Mouse (Mus musculus) splenic B cell, adult 2 months (primary cell): ENCODE measurements around the gene Pdcd1.
"Not testable (repeated sequence)": the region's sequence is repeated elsewhere in the genome, so short reads cannot be mapped to it uniquely, and the experiment has no call there.

Experiments
- DNase-seq: peaks from one replicate; pipeline ENCODE4 v3.0.0-alpha.2; 2011; ENCODE audit warnings: low read depth, low spot score
- H3K27me3 ChIP-seq: 2 replicates; pipeline ENCODE4 v1.6.1; 2012; ENCODE audit warnings: mild to moderate bottlenecking, low read length, moderate library complexity, mixed read lengths; ENCODE audit not compliant: control insufficient read depth, poor library complexity, insufficient read depth, severe bottlenecking
- H3K36me3 ChIP-seq: 2 replicates; pipeline ENCODE4 v1.6.1; 2012; ENCODE audit warnings: mild to moderate bottlenecking, low read length, moderate library complexity, mixed read lengths; ENCODE audit not compliant: control insufficient read depth, poor library complexity, insufficient read depth, severe bottlenecking

Pdcd1 gene

DNA sequence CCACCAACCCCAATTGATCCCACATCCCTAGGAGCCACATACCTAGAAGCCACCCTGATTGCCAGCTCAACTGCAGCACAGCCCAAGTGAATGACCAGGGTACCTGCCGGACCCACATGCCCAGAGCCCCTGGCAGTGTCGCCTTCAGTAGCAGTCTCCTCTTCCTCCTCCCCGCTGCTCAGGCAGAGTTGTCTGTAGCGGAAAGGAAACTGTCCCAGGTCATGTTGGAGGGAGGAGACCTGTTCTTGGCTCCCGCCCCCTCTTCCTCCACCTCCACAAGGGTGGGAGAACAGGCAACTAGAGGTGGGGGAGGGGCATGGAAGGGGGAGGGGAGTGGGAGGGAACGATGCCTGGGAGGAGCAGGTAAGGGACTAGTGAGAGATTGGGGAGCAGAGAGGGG, at the start of gene Pdcd1:
Pdcd1 (minus strand) TSS at position 181 of the 400 bp plus-strand sequence.
- no peaks in the 10 kb centered on the region for H3K36me3 ChIP-seq
- H3K27me3 ChIP-seq = no peaks in the 10 kb centered on the region
- no peak for DNase-seq

DNA sequence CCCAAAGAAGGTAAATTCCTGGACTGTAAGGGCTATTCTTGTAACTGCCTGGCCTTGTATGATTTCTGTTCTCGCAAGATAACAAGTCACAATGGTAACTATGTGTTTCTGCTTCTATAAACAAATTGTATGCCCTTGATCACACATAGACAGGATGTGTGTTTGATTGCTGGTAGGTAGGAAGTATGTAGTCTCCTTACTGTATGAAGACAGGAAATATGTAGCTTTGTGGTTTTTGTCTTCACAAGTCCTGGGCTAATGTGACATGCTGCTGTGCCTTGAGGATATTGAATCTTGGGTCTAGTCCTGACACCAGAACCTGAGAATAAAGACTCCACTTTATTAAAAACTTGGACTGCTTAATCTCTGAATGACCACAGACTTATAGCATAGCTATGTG, 39.4 kb upstream of the Pdcd1 start:
- no peak for DNase-seq
- Histone ChIP-seq H3K27me3 (no peaks in the 10 kb centered on the region), H3K36me3 (no peaks in the 10 kb centered on the region)

DNA sequence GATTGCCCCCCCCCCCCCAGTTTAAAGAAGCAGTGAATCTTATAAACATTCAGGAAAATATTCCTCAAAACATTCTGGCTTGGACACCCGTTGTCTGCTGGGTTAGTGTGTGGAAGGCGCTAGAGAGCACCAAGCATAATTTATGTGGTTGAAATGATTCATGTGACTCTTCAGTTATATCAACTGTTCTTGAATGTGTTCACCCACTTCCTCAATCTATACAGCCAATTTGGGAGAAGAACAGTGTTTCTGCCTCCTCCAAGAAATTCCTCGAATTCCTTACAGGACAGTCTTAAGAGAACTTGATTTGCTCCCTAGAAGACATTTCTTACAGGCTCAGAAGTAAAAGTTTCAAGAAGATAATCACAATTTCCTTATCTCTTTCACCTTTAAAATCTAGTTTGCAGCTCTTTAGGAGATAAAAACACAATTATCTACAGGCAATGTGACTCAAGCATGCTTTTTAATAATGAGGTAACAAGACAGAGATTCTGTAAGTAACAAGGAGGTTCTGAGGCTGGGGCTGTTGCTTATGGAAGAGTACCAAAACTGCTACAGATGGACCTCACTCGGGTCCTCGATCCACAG, 34.1 kb upstream of the Pdcd1 start:
- DNase-seq = no peak
- no peaks in the 10 kb centered on the region for H3K36me3 ChIP-seq
- H3K27me3 ChIP-seq = no peaks in the 10 kb centered on the region

DNA sequence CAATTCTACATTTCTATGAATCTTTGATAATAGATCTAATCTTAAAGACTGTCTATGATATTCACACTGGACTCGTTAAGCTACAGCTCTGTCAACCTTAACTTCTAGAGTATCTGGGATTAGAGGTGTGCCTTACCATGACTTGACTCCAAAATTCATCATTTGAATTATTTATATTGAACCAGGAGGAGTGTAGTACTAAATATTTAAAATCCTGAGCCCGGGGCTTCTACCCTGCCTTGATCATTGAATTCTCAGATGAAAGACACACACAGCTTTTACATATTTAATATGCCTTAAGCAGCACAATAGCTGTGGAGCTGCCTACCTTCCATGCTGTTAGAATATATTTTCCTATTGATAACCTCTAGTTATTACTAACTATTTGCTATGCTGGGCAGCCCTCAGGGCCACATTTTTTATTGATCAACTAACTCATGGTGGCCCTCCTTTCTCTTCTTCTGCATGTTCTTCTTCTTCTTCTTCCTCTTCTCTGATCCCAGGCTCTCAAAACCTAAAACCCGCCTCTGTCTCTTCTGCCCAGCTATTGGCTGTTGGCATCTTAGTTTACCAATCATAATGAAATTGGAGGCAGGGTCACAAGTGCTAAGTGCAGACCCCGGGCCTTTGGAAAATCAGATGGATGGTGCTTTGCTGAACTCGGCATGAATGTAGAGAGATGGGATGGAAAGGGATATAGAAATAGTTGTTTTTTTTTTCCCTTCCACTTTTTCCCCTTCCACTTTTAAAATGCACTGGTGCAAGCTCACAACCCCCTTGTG, 33.2 kb upstream of the Pdcd1 start:
- no peak for DNase-seq
- H3K36me3 ChIP-seq = no peaks in the 10 kb centered on the region

DNA sequence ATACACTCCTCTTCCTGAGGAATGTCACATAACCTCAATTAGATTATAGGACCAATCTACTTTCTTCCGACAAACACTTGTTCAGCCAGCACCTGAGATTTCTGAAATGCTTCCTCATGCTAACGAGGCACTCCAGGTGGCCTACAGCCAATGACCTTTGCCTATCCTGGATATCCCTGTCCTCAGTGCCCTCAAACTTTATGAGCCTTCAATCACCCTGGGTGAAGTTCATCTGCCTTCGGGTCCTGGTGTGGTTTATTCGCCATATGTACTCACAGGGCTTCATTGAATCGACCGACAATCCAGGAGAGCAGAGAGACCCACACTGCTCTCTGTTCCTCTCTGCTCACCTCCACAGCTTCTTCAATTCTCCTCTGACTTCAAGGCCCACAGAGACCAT, 29.4 kb upstream of the Pdcd1 start:
- Histone ChIP-seq H3K27me3 (no peaks in the 10 kb centered on the region), H3K36me3 (no peaks in the 10 kb centered on the region)
- no peak for DNase-seq

More for the DNA sequence above, 33.2 kb upstream of the Pdcd1 start:
- no peaks in the 10 kb centered on the region for H3K27me3 ChIP-seq

DNA sequence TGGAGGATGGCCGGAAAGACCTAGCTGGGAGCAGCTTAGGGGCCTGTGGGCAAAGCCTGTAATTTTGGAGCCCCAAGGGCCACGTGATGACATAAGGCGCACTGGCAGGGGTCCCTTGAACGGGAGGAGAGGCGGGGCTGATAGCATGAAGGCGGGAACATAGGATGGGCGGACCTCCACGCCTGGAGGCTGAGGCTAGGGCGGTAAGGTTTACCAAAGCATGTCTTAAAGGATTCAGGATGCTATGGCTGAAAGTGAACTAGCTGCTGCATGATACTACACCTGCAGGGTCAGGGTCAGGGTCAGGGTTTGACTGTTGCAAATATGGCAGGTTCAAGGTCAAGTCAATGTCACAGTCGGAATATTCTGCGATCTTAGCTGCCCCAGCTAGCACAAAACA, 28.8 kb upstream of the Pdcd1 start:
- DNase-seq = no peak
- no peaks in the 10 kb centered on the region for H3K27me3 ChIP-seq
- no peaks in the 10 kb centered on the region for H3K36me3 ChIP-seq

DNA sequence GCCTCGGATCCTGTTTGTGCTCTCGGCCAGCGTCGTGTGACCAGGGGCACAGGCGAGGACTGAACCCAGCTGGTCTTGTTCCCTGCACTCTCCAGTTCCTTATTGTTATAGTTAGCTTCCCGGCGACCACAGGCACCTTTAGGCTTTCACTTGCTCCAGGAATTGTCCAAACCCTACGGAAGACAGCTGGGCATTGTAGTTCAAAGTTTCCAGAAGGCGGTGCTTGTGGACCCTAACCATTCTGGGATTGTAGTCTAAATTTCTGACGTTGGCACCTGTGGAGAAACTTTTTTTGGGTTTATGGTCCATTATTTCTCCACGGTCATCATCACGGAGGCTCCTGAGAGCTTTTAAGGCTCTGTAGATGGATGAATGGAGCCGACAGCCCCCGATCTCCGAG, 28.4 kb upstream of the Pdcd1 start:
- no peak for DNase-seq

DNA sequence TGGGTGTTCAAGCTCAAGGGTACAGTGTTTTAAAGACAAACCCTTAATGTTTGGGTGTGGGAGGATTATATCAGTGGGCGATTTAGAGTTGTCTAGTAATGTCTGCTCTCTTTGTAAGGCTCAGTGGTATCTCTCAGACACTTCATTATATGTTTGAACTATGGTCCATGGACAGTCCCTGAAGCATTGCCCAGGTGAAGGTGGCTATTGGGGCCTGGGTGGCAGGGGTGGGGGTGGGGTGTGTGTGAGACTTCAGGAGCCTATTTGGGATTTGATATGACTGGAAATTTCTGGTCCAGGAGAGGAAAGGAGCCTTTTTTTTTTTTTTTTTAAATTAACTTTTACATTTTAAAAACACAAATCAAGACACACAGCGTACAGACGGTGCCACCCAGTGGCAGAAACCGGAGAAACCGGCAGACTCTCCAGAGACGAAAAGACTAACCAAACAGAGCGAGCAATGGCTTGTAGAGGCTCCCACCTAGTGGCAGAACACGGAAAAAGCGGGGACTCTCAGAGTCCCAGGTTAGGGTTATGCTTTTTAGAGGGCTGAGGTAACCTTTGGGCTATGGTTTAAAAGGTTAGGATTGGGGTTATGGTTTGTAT, 26.6 kb upstream of the Pdcd1 start:
- Histone ChIP-seq H3K36me3 (no peaks in the 10 kb centered on the region), H3K27me3 (no peaks in the 10 kb centered on the region; the same call in 1 of the 2 replicates)
- DNase-seq = peak; percentile 82

More for the DNA sequence above, 28.4 kb upstream of the Pdcd1 start:
- Histone ChIP-seq H3K36me3 (no peaks in the 10 kb centered on the region), H3K27me3 (no peaks in the 10 kb centered on the region)

DNA sequence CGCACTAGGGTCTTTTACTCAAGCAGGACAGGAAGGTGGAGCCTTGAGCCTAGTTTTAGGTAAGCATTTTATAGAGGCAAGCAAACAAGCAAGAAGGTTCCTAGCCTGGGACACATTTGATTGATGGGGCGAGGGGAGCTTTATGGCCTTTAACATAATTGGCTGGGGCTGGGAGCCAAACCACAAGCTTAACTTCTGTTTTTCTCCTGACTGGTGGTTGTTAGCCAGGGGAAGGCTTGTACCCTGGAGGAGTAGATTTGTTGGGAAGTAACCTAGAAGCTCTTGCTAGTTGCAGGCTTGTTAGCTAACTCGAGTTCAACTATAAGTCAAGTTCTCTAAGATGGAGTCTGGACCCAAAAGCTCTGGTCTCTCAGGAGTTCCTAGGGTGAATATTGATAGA, 26.0 kb upstream of the Pdcd1 start:
- Histone ChIP-seq H3K36me3 (no peaks in the 10 kb centered on the region), H3K27me3 (no peaks in the 10 kb centered on the region; the same call in 1 of the 2 replicates)
- no peak for DNase-seq

DNA sequence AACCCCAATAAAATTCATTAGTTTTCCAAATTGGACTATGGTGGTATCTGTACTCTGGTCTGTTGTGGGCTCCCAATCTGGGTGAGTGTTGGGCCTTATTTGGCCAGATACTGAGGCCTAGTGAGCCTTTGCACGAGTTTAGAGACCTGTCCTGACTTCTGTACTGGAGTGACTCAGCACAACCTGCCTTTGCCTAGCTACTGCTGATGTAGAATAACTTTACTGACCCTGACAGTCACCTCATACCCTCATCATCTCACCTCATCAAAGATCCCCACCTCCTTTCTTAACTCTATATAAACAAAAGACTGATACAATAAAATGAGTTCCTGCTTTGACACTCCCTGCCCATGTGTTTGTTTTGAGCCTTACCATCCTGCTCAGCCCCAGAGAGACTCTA, 24.3 kb upstream of the Pdcd1 start:
- no peaks in the 10 kb centered on the region; the same call in 1 of the 2 replicates for H3K27me3 ChIP-seq
- no peaks in the 10 kb centered on the region for H3K36me3 ChIP-seq
- no peak for DNase-seq

DNA sequence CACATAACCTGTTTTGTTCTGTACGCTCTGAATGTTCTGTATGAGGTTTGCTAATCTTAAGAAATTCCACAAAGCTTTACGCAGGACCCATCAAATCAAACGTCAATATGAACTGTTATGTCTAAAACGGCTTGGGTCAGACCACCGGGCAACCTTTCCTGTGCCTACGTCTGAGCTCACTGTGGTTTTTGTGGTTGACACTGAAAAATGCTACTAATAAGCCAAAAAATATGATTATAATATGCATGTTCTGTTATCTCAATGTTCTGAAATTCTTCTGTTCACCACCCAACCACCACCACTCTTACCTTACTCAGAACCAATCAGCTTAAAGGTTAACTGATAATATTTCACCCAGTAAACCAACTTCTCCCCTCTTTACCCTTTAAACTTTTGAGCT, 22.4 kb upstream of the Pdcd1 start:
- DNase-seq = no peak
- Histone ChIP-seq H3K36me3 (no peaks in the 10 kb centered on the region), H3K27me3 (no peaks in the 10 kb centered on the region; the same call in 1 of the 2 replicates)

DNA sequence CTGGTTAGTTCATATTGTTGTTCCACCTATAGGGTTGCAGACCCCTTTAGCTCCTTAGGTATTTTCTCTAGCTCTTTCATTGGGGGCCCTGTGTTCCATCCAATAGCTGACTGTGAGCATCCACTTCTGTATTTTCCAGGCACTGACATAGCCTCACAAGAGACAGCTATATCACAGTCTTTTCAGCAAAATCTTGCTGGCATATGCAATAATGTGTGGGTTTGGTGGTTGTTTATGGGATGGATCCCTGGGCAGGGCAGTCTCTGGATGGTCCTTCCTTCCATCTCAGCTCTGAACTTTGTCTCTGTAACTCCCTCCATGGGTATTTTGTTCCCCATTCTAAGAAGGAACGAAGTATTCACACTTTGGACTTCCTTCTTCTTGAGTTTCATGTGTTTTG, 5.9 kb upstream of the Pdcd1 start:
- not testable (repeated sequence) for H3K36me3 ChIP-seq, DNase-seq, H3K27me3 ChIP-seq

DNA sequence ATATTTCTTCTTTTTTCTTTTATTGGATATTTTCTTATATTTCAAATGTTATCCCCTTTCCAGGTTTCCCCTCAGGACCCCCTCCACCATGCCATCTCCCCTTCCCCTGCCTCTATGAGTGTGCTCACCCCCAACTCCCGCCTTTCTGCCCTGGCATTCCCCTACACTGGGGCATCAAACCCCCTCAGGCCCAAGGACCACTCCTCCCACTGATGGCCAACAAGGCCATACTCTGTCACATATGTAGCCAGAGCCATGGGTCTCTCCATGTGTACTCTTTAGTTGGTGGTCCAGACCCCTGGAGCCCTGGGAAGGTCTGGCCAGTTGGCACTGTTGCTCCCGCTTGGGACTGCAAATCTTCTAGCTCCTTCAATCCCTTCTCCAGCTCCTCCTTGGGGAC, 5.0 kb upstream of the Pdcd1 start:
- H3K27me3 ChIP-seq = no peaks in the 10 kb centered on the region
- no peaks in the 10 kb centered on the region for H3K36me3 ChIP-seq
- DNase-seq = no peak

DNA sequence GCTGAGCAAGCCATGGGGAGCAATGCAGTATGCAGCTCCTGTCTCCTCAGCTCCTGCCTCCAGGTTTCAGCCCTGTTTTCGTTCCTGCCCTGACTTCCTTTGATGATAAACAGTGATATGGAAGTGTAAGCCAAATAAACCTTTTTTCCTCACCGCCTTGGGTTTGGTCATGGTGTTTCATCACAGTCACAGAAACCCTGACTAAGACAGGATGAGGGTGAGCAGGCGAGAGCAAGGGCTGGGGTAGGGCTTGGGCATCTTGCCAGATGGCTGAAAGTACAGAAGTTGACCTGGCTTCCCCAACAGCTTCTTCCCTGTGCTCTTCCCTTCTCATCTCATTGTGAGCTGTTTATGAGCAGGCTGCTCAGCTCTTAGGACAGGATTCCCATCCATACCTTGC, 3.6 kb upstream of the Pdcd1 start:
- Histone ChIP-seq H3K36me3 (no peaks in the 10 kb centered on the region), H3K27me3 (no peaks in the 10 kb centered on the region)
- DNase-seq = no peak

DNA sequence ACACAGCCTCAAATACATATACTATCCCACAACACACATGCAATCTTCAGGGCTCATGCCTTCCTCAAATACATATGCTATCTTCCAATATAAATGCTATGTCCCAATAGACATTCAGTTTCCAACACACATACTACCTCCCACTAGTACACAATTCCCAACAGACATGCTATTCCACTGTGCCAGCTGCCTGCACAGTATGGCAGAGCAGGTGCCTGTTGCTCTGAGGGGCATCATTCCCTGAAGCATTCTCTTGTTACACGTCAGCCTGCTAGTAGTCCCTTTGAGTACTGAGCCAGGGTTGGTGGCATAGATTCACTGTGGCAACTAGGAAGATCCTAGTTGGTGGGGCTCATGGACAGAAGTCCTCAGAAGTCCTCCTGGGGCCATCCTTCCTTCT, 2.1 kb upstream of the Pdcd1 start:
- Histone ChIP-seq H3K36me3 (no peaks in the 10 kb centered on the region), H3K27me3 (no peaks in the 10 kb centered on the region)
- DNase-seq = no peak
